Mouse (Mus musculus): ENCODE data around the gene Ubash3a.

GRCm38 (mm10) chr17:31280269-31280668 is 72.6 kb downstream of the Ubash3a start:
- no peak for TF ChIP-seq POLR2A (IDR thresholded peaks at IDR 0.05; ENCODE audit: extremely low read depth, insufficient read depth, low read length)
- no peak for TF ChIP-seq CTCF (IDR thresholded peaks at IDR 0.05; ENCODE audit: extremely low read depth, insufficient read depth, low read length)
